Comparison of ENCODE assay signal across 2 mouse cellular contexts in the genomic region with DNA sequence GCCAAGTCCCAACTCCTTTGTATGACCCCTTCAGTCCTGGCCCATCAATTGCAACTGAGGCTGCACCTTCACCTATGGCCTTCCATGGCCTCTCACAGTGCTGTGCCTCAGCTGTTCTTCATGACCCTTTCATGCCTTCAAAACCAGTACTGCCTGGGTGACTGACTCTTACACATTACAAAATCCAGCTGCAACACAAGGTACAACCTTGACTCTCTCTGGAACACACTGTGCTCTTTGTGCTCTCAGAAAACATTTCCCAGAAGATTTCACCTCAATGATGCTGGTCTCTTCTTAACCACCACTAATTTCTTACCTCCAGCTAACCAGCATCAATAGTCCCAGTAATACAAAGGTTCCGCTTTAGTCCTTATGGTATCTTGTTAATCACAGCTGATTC. TPM values are rescaled to one million over a fixed set of nuclear protein-coding genes. Genes with fewer than 3 reads are reported as not detected.
"Had no signal": no experiment of that assay in that cellular context is flagged by ENCODE, and none has a peak within 500 bp of the region (broad histone marks: within the 10 kb centered on the region; RNA-seq: fewer than 3 reads in every experiment).

No protein-coding gene starts in this region.

RNA-seq across cellular contexts. Expression of gene Fndc7, which starts 56.1 kb away (rescaled TPM):
- polyA plus RNA-seq: neural tube, embryonic 13.5 days; stomach, embryonic 14.5 days had no signal
